Mouse (Mus musculus) neural tube, embryonic 10.5 days (tissue): ENCODE data around the gene Slc25a16.
"Not testable (repeated sequence)": the region's sequence is repeated elsewhere in the genome, so short reads cannot be mapped to it uniquely, and the experiment has no call there.

Experiments
- DNase-seq: peaks from one replicate; pipeline ENCODE4 v3.0.0-alpha.2; 2017; ENCODE audit warnings: low spot score; ENCODE audit errors: extremely low spot score

Gene Slc25a16

DNA sequence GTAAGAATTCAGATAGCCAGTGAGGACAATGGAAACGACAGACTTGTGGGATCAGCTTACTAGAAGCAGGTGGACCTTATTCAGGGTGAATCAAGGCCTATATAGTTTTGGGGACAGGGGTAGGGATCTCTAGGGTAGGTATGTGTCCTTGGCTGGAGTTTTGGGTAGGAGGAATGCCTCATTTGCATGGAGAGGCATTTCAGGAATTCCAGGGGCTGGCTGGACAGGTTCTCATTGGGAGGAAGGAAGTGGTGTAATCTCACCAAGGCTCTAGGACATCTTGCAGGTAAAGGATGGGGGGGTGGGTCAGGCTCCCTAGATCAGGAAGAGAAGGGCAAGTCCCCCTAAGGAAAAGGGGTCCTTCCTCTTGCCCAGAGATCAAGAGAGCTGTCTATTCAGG lies 17.6 kb upstream of the Slc25a16 start:
- DNase-seq: no peak

DNA sequence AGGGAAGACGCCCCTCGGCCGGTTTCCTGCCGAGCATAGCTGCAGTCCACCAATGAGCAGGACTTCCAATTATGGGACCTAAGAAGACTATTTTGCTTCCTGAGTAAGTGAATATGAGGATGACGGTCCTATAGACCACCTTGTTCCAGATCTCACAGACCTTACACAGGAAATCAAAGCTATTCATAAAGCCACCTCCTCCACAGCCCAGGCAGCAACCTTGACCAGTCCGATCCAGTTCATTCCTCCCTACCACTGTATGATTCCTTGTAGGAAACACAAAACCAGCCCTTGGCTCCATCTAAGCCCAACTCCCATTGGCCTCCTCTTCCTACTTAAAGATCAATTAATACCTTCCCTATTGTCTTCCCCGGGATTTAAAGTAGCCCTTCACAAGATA lies 14.1 kb upstream of the Slc25a16 start:
- no peak for DNase-seq

DNA sequence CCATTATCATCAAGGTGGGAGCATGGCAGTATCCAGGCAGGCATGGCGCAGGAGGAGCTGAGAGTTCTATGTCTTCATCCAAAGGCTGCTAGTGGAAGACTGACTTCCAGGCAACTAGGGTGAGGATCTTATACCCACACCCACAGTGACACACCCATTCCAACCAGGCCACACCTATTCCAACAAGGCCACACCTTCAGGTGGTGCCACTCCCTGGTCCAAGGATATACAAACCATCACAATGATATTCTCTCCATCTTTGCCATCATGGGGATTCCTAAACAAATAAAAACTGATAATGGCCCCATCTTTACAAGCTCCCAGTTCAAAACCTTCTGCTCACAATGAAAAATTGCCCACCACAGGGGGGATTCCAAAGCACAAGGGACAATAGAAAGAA lies 11.5 kb upstream of the Slc25a16 start, which contains the start of gene Tet1:
Tet1 (minus strand) TSS at position 101 of the 400 bp plus-strand sequence.
- DNase-seq: not testable (repeated sequence)

DNA sequence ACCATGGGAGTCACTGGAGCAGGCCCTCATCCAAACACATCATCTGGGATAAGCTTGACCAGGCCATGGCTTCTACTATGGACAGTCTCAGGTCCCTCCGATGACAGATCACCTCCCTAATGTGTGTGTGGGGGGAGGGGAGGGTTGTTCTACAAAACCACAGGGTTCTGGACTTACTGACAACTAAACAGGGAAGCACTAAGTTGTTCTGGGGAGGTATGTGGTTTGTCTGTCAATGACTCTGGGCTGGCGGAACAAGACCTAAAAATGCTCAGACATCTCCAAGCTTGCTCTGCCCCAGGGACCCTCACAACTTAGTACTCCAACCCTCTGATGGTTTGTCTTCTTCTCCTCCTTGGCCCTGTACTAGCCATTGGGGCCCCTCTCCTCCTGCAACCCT lies 9.3 kb upstream of the Slc25a16 start:
- no peak for DNase-seq

DNA sequence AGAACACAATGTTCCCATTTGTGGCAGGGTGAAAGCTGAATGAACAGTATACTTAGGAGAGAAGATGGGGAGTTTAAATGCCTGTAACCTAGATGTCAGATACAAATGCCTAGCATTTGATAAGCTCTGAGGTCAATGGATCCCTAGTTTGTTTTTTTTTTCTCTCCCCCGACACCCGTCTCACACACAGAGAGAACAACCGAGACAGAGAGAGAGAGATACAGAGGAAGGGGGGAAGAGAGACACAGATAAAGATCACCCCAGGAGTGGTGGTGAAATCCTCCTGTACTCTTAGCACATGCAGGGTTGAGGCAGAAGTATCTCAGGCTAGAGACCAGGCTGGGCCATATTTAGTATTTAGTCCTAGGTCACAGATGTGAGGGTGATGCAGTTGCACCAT lies 1.4 kb upstream of the Slc25a16 start:
- DNase-seq: no peak

DNA sequence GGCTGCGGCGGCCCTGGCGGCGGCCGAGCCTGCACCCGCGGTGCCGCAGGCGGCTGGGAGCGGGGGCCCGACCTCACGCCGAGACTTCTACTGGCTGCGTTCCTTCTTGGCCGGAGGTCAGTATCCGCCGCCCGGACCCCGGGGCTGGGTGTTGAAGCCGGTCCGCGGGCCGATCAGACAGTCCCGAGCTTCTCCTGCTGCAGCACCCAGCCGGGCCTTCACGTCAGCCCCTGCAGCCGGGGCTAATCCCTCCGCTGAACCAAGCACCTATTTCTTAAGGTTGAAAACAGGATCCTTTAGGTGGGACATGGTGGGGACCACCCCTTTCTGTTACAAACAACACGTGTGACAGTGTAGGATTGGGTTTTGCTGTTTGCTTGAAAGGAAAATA lies 328 bp downstream of the Slc25a16 start:
- no peak for DNase-seq

DNA sequence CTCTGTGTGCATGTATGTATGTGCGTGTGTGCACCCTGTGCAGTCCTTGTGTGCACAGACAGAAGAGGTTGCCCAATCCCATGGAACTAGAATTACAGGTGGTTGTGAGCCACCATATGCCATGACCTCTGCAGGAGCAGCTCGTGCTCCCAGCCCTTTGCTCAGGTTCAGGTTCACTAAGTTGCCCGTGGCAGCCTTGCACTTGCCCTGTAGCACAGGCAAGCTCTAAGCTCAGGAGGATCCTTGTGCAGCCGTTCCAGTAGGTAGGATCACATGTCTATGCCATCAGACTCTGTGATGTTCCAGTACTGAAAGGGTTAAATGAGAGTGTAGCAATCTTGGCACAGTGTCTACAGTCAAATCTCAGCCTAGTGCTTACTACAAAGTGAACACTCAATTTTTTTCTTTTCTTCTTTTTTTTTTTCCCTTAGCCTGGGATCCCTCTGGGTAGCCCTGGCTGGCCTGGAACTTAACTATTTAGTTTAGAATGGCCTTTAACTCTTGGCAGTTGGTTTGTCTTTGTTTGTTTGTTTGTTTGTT lies 3.7 kb downstream of the Slc25a16 start:
- no peak for DNase-seq

DNA sequence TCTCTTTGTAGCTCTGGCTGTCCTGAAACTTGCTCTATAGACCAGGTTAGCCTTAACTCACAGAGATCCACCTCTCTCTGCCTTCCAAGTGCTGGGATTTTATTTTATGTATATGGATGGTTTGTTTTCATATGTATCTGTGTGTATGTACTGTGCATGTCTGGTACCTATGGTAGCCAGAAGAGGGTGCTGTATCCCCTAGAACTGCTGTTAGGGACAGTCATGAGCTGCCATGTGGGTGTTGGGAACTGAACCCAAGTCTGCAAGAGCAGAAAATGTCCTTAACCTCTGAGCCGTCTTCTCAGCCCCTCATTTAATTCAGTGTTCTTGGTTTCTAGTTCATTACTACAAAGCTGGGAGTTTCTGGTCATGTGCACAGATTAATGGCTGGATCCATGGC lies 11.9 kb downstream of the Slc25a16 start:
- no peak for DNase-seq

DNA sequence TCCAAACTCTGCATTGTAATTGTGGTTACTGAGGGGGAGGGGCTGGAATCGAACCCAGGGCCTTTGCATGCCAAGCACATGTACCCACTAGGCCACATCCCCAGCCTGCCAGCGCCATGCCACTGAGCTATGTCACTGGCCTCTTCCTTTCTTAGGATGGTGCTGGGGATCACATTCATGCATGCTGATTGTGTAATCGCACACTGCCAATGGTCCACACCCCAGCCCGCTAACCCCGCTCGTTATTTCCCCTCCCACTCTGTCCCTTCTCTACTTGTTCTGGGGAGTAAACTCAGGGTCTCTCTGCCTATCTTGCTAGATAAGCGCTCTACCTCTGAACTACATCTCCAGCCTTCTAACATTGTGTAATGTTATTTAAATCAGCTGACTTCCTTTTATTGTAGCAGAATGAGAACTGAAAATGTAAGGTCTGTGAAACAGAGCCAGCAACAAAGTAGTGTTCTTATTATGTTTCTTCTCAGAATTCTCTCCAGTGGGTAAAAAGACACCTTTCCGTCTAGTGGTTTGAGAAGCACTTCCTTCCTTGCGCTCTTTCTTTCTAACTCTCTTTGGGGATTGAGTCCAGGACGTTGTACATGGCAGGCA lies 24.6 kb downstream of the Slc25a16 start:
- no peak for DNase-seq

DNA sequence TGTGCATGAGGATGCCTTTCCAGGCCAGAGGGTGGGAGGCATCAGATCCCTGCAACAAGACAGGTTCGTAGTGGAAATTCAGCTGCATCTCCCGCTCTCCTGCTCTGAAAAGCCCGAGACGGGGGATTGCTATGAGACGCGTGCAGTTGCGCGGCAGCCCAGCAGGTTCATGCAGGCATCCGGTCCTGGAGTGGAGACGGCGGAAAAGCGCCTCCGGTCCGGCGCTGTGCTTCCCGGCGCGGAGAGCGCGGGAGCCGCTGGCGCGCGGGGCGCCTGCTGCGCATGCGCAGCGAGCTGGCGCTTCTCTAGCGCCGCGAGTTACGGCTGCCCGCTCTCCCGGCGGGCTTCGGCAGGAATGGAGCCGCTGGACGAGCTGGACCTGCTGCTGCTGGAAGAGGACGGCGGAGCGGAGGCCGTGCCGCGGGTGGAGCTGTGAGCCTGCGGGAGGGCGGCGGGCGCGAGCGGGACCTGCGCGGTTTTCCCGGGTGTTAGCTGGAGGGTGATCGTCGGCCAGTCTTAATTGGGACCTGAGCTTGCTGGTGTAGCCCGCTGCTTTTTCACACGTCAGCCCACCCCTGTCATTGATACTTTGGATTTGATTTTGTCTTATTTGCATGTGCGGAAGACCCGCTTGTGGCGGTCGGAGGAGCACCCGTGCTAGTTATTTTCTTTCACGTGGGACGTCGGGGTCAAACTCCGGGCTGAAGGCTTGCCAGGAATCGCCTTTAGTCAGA lies 26.5 kb downstream of the Slc25a16 start, which contains the start of gene Dna2:
Dna2 (plus strand) TSS at position 289 of the 734 bp plus-strand sequence.
- peak; percentile 85 for DNase-seq

DNA sequence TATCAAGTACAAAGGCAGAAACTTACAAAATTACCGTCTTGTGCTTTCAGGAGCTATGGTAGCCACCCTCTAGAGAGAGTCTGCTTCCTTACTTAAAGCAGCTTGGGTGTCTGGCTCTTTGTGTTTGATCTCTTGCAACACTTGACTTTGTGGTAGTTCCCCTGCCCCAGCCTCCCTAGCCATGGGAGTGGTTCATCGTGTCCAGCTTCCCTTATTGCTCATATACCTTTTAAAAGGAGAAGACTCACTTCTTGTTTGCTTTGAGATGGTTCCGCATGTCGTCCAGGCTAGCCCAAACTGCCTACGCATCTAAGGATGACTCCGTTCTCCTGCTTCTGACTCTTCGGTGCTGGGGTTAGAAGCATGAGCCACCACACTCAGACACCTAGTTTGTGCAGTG lies 28.1 kb downstream of the Slc25a16 start:
- no peak for DNase-seq

DNA sequence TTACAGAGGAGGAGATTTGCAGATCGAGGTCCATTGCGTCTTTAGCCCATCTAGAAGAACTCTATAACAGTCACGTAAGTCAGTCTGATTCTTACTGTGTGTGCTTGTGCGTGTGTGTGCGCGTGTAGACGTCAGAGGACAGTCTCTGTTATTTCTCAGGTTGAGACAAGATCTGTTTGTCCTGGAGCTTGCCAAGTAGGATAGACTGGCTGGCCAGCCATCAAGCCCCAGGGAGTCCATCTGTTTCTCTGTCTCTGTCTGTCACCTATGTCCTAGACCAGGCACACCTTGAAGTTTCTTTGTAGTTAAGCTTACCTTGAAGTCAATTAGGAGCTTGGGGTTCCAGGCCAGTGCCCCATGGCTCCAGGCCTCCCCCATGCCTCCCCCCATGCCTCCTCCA lies 43.5 kb downstream of the Slc25a16 start:
- no peak for DNase-seq

DNA sequence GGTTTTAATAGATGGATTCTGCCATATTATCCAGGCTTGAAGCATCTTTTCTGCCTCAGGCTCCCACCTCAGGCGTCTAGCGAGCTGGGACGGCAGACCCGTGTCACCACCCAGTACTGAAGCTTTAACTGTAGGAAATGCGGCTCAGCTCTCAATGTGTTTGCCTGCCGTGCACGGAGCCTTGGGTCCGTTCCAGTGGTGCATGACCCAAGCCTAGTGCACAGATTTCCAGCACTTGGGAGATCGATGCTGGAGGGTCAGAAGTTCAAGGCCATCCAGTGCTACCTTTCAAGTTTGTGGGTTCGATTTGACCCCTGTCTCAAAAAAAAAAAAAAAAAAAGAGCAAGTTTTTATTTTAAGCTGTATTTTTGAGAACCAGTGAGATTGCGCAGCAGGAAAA lies 45.4 kb downstream of the Slc25a16 start:
- DNase-seq: no peak

DNA sequence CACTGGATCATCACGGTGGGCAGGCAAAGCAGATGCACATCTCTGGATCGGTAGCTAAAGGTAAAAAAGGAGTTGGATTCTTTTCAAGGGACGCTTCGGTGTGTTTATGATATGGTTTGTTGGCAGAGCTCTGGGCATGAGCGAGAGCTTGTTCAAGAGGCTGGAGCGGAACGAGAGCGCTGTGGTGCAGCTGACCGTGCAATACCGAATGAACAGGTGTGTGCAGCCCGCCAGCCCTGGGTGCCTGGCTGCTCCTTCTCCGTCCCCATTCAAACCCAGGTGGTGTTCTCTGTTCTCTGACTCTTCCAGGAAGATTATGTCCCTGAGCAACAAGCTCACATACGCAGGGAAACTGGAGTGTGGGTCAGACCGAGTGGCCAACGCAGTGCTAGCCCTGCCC lies 45.9 kb downstream of the Slc25a16 start:
- no peak for DNase-seq

DNA sequence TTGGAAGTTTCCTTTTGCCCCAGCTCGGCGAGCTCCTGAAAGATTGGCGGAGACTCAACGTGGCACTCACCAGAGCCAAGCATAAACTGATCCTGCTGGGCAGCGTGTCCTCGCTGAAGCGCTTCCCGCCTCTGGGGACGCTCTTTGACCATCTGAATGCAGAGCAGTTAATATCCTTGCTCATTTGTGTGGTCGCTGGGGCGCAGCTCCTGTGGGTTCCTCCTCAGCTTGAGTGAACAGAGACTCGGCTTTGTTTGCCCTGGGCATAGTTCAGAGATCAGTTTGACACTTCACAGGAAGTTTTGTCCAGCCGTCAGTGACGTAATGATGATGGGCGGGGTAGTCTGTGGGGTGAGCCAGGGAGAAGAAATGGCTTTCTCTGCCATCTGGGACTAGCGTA lies 51.4 kb downstream of the Slc25a16 start:
- no peak for DNase-seq

DNA sequence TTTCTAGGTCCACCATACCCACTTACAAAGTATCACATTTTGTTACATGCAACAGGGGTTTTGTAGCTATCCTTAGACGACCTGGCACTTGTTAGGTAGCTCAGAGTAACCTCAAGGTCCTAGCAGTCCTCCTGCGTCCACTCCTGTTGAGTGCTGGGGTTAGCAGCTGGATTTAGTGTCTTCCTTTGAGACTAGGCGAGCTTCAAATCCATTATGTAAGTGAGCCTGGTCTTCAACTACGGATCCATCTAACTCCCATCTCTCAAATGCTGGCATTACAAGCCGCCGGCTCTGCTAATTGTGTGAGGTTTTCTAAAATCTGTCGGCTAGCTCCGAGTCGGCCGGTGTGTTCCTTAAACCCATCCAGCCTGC lies 59.2 kb downstream of the Slc25a16 start:
- DNase-seq: no peak

DNA sequence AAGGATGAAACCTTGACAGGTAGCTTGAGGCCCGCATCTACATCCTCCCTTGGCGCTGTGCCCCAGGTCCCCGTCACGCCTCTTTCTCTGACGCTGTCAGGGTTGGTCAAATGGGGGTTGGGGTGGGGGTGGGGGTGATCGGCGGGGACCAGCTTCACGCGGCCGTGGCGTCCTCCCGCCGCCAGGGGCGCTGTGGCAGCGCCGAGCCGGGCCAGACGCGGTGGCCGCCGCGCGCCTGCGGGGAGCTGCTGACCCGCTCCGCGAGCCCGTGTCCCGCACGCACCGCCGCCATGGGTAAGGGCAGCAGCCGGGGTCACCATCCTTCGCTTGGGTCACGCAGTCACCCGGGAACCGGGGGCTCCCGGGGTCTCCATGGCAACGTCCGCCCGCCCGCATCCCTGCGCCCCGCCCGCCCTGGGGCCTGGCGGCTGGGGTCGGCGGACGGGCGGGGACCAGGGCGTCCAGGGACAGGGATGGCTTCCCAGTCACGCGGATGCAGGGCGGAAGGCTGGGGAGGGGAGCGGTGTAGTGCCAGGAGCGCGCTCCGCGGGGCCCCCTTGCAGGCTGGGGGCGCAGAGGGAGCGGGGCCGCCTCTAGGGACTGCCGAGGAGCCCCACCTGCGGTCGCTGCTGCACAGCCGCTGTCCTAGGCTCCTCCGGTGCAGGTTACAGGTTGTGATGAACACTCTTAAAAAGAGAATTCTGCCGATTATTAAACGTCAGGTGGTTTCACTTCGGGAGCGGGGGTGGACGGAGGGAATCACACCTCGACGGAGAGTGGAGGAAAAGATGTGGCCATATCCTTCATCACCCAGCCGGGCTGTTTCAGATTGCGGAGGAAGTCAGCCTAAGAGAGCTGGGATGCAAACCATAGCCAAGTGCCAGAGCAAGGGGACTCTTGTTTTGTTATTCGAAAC lies 59.9 kb downstream of the Slc25a16 start, which contains the start of gene Rufy2:
Rufy2 (plus strand) TSS at position 185 of the 916 bp plus-strand sequence.
- DNase-seq: peak; percentile 88

DNA sequence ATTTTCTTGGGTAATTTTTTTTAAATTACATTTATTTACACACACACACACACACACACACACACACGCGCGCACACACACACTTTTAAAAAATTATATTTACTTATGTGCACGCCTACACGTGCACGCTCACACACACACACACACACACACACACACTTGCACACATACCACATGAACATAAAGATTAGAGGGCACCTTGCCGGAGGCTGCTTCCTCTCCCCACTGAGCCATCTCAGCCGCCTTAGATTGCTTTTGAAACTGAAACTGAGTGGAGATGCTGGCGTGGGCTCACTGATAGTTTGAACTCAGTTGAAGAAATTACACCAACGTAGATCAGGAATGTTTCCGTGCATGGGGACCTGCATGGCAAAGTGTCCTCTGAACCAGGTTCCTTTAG lies 63.6 kb downstream of the Slc25a16 start:
- no peak for DNase-seq

DNA sequence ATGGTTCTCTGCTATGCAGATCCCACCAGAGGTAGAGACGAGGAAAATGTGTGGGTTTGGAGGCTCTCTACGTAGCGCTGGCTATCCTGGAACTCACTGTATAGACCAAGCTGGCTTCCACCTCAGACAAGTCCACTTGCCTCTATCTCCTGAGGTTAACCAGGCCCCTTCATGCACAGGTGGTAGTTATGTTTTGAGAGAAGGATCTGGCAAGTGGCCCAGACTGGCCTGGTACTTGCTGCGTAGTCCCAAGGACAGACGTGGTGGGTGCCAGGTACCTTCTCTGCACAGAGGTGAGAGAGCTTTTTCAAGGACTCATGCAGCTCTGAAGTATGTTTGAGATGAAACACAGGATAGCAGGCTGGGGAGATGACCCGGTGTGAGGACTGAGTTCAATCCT lies 64.1 kb downstream of the Slc25a16 start:
- DNase-seq: no peak

DNA sequence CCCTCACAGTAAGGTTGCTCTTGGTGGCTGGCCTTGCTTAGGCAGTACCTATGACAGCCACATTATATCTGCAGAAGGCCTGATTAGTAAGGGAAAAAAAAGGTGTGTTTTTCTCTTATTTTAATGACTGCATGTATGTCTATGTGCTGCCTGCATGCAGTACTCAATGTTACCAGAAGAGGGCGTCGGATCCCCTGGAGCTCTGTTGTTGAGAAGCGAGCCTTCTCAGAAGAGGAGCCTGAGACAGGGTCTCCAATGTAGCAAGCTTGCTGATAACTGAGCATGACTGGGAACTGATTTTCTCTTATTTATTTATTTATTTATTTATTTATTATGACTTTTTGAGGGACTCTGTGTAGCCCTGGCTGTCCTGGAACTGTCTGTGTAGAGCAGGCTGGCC lies 66.9 kb downstream of the Slc25a16 start:
- peak; percentile 53 for DNase-seq

DNA sequence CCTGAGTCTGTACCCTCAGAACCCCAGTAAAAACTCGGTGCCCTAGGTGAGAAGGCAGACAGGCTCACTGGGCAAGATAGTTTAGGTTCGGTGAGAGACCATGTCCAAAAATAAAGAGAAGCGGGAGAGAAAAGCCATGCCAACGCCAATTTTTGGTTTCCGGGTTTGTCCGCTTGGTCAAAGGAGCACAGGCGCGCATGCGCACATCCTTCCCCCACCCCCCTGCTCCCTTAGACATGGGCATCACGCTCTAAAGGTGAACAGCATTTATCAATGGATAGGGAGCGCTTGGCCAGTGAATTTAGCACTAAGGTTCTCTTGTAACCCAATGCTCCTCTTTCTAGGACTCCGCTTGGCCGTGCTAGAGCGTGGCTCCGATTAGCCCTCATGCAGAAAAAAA lies 70.2 kb downstream of the Slc25a16 start:
- DNase-seq: no peak

DNA sequence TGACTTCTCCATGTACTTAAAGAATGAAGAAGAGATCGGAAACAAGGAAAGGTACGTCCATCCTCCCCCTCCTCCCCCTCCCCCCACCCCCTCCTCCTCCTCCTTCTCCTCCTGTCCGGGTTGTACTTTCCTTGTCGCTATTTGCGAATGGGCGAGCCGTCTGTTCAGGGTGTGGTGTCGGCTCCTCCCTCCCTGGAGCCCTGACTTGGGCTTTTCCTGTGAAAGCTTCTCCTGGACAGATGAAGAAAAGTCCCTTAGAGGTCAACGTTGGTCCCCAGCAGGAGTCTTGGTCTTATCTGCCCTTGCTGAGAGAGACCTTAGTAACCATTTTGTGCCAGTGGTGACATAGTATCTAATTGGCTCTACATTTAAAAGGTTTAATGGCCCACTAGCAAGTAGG lies 73.6 kb downstream of the Slc25a16 start:
- DNase-seq: no peak
